Comparison of ENCODE assay signal across 31 mouse cellular contexts in genomic region chr3:130697622-130698021, GRCm38 (mm10). TPM values are rescaled to one million over a fixed set of nuclear protein-coding genes. Genes with fewer than 3 reads are reported as not detected.
DNase-seq lines count a peak whose midpoint lies in the region; ATAC-seq and TF ChIP-seq lines count a peak whose summit lies in the region.
"Had no signal": no experiment of that assay in that cellular context is flagged by ENCODE, and none has a peak within 500 bp of the region (broad histone marks: within the 10 kb centered on the region; RNA-seq: fewer than 3 reads in every experiment).

No protein-coding gene starts in this region.

- no peak for TF ChIP-seq CTCF in liver, postnatal 0 days (IDR thresholded peaks at IDR 0.05; ENCODE audit: low read depth)

- H3K4me2 ChIP-seq in liver, embryonic 15.5 days, result no peak overlapping the region
- H3K4me2 ChIP-seq in liver, postnatal 0 days (ENCODE audit: low read depth, low read length), result no peak overlapping the region
- H3K4me2 ChIP-seq: embryonic facial prominence, embryonic 15.5 days; forebrain, embryonic 13.5 days; heart, embryonic 11.5 days; hindbrain, embryonic 14.5 days; limb, embryonic 15.5 days; stomach, embryonic 15.5 days had no signal

- H3K4me3 ChIP-seq in liver, embryonic 15.5 days (replicated peaks), result no peak overlapping the region
- no peak overlapping the region for H3K4me3 ChIP-seq in liver, postnatal 0 days (ENCODE audit: low read depth, low read length)
- H3K4me3 ChIP-seq: embryonic facial prominence, embryonic 10.5 days; embryonic facial prominence, embryonic 15.5 days; forebrain, embryonic 13.5 days; gastrocnemius, adult 2 months; limb, embryonic 10.5 days; limb, embryonic 15.5 days; midbrain, embryonic 10.5 days; stomach, embryonic 15.5 days had no signal

- no peak for DNase-seq in frontal cortex, postnatal 36 days (ENCODE audit: low spot score in 2 of 2)
- DNase-seq in liver, postnatal 0 days, result no peak
- DNase-seq in thymus, postnatal 25 days, result peak; percentile 12
- no peak for DNase-seq in thymus, postnatal 36 days
- DNase-seq in thymus, postnatal 4 days, result peak; percentile 47
- no peak for DNase-seq in right cerebral cortex, adult 2 months (ENCODE audit: low spot score in 2 of 2)
- DNase-seq: adrenal gland, adult 8-10 months; cerebellum, adult 8-10 months; cerebellum, postnatal 25 days; gastrocnemius, adult 2 months; gastrocnemius, postnatal 36 days; heart, adult 18-20 months; heart, postnatal 4 days; kidney, adult 2 months; kidney, postnatal 4 days; layer of hippocampus, adult 9-11 months; lung, postnatal 10 days; right cerebral cortex, postnatal 14 days had no signal

- H3K27ac ChIP-seq in liver, embryonic 15.5 days (replicated peaks), result no peak overlapping the region
- no peak overlapping the region for H3K27ac ChIP-seq in liver, postnatal 0 days (ENCODE audit: low read depth)
- H3K27ac ChIP-seq: embryonic facial prominence, embryonic 10.5 days; embryonic facial prominence, embryonic 15.5 days; forebrain, embryonic 13.5 days; gastrocnemius, adult 2 months; hindbrain, embryonic 14.5 days; limb, embryonic 10.5 days; limb, embryonic 15.5 days; macrophage; midbrain, embryonic 10.5 days; stomach, embryonic 15.5 days had no signal

- 70% methylated on average over 4 of the region's 4 CpGs for WGBS in liver, embryonic 15.5 days (ENCODE audit: insufficient replicate concordance)
- WGBS in liver, postnatal 0 days (ENCODE audit: insufficient replicate concordance), result 78% methylated on average over 4 of the region's 4 CpGs

- no peaks in the 10 kb centered on the region for H3K9me3 ChIP-seq in liver, embryonic 15.5 days (replicated peaks)
- no peaks in the 10 kb centered on the region for H3K9me3 ChIP-seq in liver, postnatal 0 days (ENCODE audit: low read length)
- H3K9me3 ChIP-seq: embryonic facial prominence, embryonic 10.5 days; embryonic facial prominence, embryonic 15.5 days; forebrain, embryonic 13.5 days; limb, embryonic 10.5 days; limb, embryonic 15.5 days; stomach, embryonic 15.5 days had no signal

- peaks cover 11% of the 10 kb centered on the region for H3K4me1 ChIP-seq in liver, embryonic 15.5 days (replicated peaks)
- H3K4me1 ChIP-seq in liver, postnatal 0 days (ENCODE audit: insufficient read depth), result peaks cover 3% of the 10 kb centered on the region; the same call in 1 of the 2 replicates
- H3K4me1 ChIP-seq: embryonic facial prominence, embryonic 10.5 days; embryonic facial prominence, embryonic 15.5 days; forebrain, embryonic 13.5 days; limb, embryonic 10.5 days; limb, embryonic 15.5 days; midbrain, embryonic 10.5 days; stomach, embryonic 15.5 days had no signal

- peaks cover 65% of the 10 kb centered on the region for H3K36me3 ChIP-seq in liver, embryonic 15.5 days (replicated peaks)
- peaks cover 26% of the 10 kb centered on the region for H3K36me3 ChIP-seq in liver, postnatal 0 days (replicated peaks; ENCODE audit: insufficient read depth, low read length)

- H3K9ac ChIP-seq in liver, embryonic 15.5 days, result no peak overlapping the region
- no peak overlapping the region for H3K9ac ChIP-seq in liver, postnatal 0 days (replicated peaks)
- H3K9ac ChIP-seq: embryonic facial prominence, embryonic 15.5 days; forebrain, embryonic 13.5 days; hindbrain, embryonic 14.5 days; limb, embryonic 15.5 days; stomach, embryonic 15.5 days had no signal

- TF ChIP-seq EP300 in liver, postnatal 0 days (IDR thresholded peaks at IDR 0.05; ENCODE audit: low read depth), result no peak

- H3K27me3 ChIP-seq in liver, embryonic 15.5 days, result no peaks in the 10 kb centered on the region
- no peaks in the 10 kb centered on the region for H3K27me3 ChIP-seq in liver, postnatal 0 days (ENCODE audit: insufficient read depth, low read length)
- H3K27me3 ChIP-seq: embryonic facial prominence, embryonic 15.5 days; forebrain, embryonic 13.5 days; limb, embryonic 15.5 days; stomach, embryonic 15.5 days had no signal

- ATAC-seq in frontal cortex, adult (ENCODE audit: low TSS enrichment), result 0 out of 2 replicates have a peak, but pooled peaks have one; percentile 13
- 0 out of 2 replicates have a peak, but pooled peaks have one; percentile 4 for ATAC-seq in liver, embryonic 15.5 days (ENCODE audit: insufficient read depth)
- no peak; the same call in 1 of the 2 replicates for ATAC-seq in liver, postnatal 0 days
- ATAC-seq: forebrain, embryonic 13.5 days; inflammation-experienced regulatory T-cells, adult 6 months had no signal

RNA-seq across cellular contexts. Expression of gene Ostc, which starts 11.6 kb away (rescaled TPM):
- polyA plus RNA-seq in liver, embryonic 15.5 days (2015; fragmentation: Nextera tagmentation; extraction: Ambion mirVana), result 214 and 218 TPM in 2 replicates
- polyA plus RNA-seq in liver, postnatal 0 days (2015; fragmentation: Nextera tagmentation; extraction: Ambion mirVana), result 171 and 178 TPM in 2 replicates

RNA-seq across cellular contexts. Expression of gene Rpl34, which starts 32.6 kb away (rescaled TPM):
- 482 and 508 TPM in 2 replicates for polyA plus RNA-seq in liver, embryonic 15.5 days (2015; fragmentation: Nextera tagmentation; extraction: Ambion mirVana)
- 539 and 549 TPM in 2 replicates for polyA plus RNA-seq in liver, postnatal 0 days (2015; fragmentation: Nextera tagmentation; extraction: Ambion mirVana)

Comparison
In these comparisons a context has a peak if more than half of its experiments do, and no peak if none do; other contexts are left out.
1. DNase-seq: peak in thymus, postnatal 25 days (single experiment) and thymus, postnatal 4 days (single experiment); none in frontal cortex, postnatal 36 days (0 of 2), liver, postnatal 0 days (single experiment), thymus, postnatal 36 days (0 of 2) and right cerebral cortex, adult 2 months (0 of 2).